Mouse (Mus musculus) thymus, adult 2 months (tissue): ENCODE measurements around the gene Smarcc2. TPM values are rescaled to one million over a fixed set of nuclear protein-coding genes. Genes with fewer than 3 reads are reported as not detected.

ENCODE experiments used
- DNase-seq: peaks from one replicate; pipeline ENCODE4 v3.0.0; 2021
- H3K27ac ChIP-seq: fragments of 200-500 bp; 2 replicates; pipeline ENCODE4 v1.5.1; 2012; ENCODE audit warnings: low read length, control low read depth; ENCODE audit not compliant: control insufficient read depth, insufficient read depth
- H3K27me3 ChIP-seq: fragments of 200-500 bp; 2 replicates; pipeline ENCODE4 v1.6.1; 2012; ENCODE audit warnings: mild to moderate bottlenecking, low read length, moderate library complexity, mixed read lengths; ENCODE audit not compliant: control insufficient read depth, insufficient read depth
- H3K36me3 ChIP-seq: fragments of 200-500 bp; 2 replicates; pipeline ENCODE4 v1.6.1; 2012; ENCODE audit warnings: mild to moderate bottlenecking, low read length, moderate library complexity; ENCODE audit not compliant: control insufficient read depth, insufficient read depth
- H3K4me1 ChIP-seq: fragments of 200-500 bp; replicated peaks from 2 replicates; pipeline ENCODE4 v1.6.1; 2012; ENCODE audit warnings: low read length; ENCODE audit not compliant: control insufficient read depth, insufficient read depth
- H3K4me3 ChIP-seq: fragments of 200-500 bp; 2 replicates; pipeline ENCODE4 v1.5.1; 2012; ENCODE audit warnings: mild to moderate bottlenecking, low read length, control low read depth, moderate library complexity; ENCODE audit not compliant: control insufficient read depth, insufficient read depth
- CTCF ChIP-seq: fragments of 200-500 bp; IDR thresholded peaks from 2 replicates; pipeline ENCODE4 v1.5.1; 2012; ENCODE audit warnings: mild to moderate bottlenecking, control low read depth, low read length, moderate library complexity, borderline replicate concordance; ENCODE audit not compliant: control insufficient read depth, poor library complexity, insufficient read depth; ENCODE audit errors: extremely low read depth
- POLR2A ChIP-seq: fragments of 200-500 bp; IDR thresholded peaks from 2 replicates; pipeline ENCODE4 v1.6.1; 2012; ENCODE audit warnings: mild to moderate bottlenecking, low read length, control low read depth, moderate library complexity; ENCODE audit not compliant: control insufficient read depth, poor library complexity, insufficient read depth; ENCODE audit errors: extremely low read depth
- WGBS: fragments of 180-500 bp; shearing (Covaris S2); methylation state at CpG from one replicate; pipeline ENCODE4 v1.1.7; 2018; 5-methylcytosine and 5-hydroxymethylcytosine counted together
- polyA plus RNA-seq: library from polyadenylated mRNA; depleted of rRNA; stranded (reverse); fragments of >200 nt; gene quantifications from 2 replicates; pipeline ENCODE4 v1.2.3, GENCODE M21; 2012

Gene Smarcc2
- polyA plus RNA-seq, 1 experiment = 176 TPM

DNA sequence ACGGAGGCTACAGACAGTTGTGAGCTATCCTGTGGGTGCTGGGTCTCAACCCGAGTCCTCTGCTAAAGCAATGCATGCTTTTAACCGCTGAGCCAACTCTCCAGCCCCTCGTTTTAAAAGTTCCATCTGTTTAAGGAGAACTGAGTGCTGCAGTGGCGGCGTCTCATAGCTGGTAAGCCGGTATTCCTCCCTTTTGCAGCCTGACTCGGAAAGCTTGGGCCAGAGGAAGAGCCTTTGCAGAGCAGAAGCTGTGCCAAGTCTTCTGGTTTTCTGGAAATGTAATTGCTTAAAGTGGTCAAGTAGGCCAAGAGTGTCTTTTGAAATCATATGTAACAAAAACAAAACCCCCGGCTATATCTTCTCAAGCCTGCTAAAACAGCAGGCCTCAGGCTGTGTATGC is 49.2 kb downstream of the Smarcc2 start:
- Histone ChIP-seq H3K4me3 (no peak overlapping the region), H3K4me1 (peaks cover 12% of the 10 kb centered on the region), H3K27ac (no peak overlapping the region), H3K27me3 (no peaks in the 10 kb centered on the region), H3K36me3 (peaks cover 19% of the 10 kb centered on the region)
- no peak for DNase-seq
- TF ChIP-seq CTCF = no peak
- no peak for TF ChIP-seq POLR2A
- 92% methylated on average over 9 of the region's 9 CpGs for WGBS

DNA sequence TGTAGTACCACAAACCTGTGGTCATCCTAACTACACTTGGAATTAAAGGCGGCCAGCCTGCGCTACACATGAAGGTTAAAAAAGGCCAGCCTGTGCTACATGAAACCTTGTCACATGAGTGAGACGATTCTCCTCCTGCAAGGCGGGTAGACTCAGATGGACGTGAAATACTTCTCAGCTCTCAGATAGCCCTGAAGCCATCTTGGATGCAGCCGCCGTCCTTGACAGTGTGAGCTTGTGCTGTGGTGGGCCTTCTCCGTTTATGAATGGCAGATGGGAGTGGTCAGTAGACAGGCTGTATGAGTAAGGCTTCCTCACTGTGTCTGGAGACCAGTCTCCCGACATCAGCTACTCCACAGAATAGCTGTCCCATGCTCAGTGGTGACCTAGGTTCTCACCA is 50.2 kb downstream of the Smarcc2 start:
- no peak overlapping the region for H3K4me3 ChIP-seq
- TF ChIP-seq CTCF (no peak), POLR2A (no peak)
- H3K27ac ChIP-seq = no peak overlapping the region
- 95% methylated on average over 9 of the region's 9 CpGs for WGBS
- H3K27me3 ChIP-seq = no peaks in the 10 kb centered on the region
- H3K36me3 ChIP-seq = peaks cover 19% of the 10 kb centered on the region
- H3K4me1 ChIP-seq = peaks cover 6% of the 10 kb centered on the region
- no peak for DNase-seq

DNA sequence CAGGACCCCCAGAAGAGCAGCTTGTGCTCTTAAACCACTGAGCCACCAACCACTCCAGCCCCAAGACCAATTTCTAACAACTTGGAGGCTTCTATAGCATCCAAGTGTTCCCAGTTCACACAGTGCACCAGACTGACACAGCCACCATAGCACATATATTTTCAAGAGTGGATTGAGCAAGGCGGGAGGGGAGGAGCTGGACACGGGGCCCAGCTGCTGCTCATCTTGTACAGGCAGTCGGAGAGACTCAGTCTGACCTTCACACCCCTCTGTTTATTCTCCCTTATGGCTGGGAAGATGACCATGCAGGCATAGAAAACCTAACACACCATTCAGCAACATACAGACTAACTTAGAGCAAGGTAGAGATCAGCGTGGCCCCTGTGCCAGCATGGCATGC is 50.8 kb downstream of the Smarcc2 start:
- no peaks in the 10 kb centered on the region for H3K27me3 ChIP-seq
- no peak for TF ChIP-seq CTCF
- TF ChIP-seq POLR2A = no peak
- peaks cover 22% of the 10 kb centered on the region for H3K36me3 ChIP-seq
- H3K4me3 ChIP-seq = no peak overlapping the region
- H3K4me1 ChIP-seq = no peaks in the 10 kb centered on the region
- no peak overlapping the region for H3K27ac ChIP-seq
- 95% methylated on average over 4 of the region's 4 CpGs for WGBS
- no peak for DNase-seq

DNA sequence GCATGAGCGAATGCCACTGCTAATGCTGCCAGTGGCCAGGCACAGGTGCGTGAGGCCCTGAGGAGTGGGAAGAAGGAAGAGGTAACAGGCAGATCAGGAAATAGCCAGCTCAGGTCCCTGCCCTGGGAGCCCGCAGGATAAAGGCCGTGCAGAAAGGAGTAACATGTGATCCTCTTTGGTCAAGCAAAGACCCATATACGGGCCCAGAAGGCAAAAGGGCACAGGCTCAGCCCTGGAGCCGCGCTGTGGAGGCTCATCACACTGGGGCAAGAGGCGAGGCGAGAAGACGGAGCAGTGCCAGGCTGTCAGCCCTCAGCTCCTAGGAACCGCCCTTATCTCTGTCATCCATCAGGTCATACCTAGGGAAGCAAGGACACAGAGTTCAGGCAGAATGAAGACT is 51.3 kb downstream of the Smarcc2 start:
- Histone ChIP-seq H3K4me1 (no peaks in the 10 kb centered on the region), H3K27me3 (no peaks in the 10 kb centered on the region), H3K36me3 (peaks cover 27% of the 10 kb centered on the region), H3K27ac (no peak overlapping the region), H3K4me3 (no peak overlapping the region)
- DNase-seq = no peak
- TF ChIP-seq POLR2A (no peak), CTCF (no peak)
- WGBS = 96% methylated on average over 11 of the region's 11 CpGs

DNA sequence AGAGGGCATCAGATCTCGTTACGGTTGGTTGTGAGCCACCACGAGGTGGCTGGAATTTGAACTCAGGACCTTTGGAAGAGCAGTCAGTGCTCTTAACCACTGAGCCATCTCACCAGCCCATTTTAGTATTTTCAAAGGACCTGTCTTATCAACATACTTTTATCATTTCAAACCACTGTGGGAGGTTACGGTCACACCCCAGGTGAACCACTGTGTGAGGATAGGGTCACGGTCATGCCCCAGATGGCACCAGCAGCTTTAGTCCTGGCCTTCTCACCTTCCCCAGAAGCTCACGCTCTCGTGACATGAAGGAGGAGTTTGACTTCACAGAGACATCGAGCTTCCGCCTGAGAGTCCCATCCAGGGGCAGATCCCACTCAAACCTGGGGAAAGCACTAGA is 52.1 kb downstream of the Smarcc2 start:
- TF ChIP-seq CTCF (no peak), POLR2A (no peak)
- 96% methylated on average over 9 of the region's 9 CpGs for WGBS
- no peak for DNase-seq
- Histone ChIP-seq H3K27ac (no peak overlapping the region), H3K4me3 (no peak overlapping the region), H3K36me3 (peaks cover 36% of the 10 kb centered on the region), H3K27me3 (no peaks in the 10 kb centered on the region), H3K4me1 (no peaks in the 10 kb centered on the region)

DNA sequence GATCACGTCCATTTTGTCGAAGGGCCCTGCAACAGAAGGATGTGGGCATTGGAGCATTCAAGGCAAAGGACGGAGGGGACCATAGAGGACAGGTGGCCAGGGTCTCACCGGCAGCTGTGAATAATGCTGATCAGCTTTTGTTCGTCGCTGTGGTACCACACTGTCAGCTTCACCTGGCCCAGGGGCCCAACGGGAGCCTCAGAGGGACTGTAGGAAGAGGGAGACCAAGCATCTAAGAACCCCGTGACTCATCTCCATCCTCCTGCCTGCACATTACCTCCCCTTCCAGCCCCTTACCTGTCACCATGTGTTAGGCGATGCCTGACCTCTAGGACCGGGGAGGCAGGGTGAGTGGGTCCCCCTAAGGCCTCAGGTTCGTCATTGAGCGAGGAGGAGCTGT is 52.7 kb downstream of the Smarcc2 start:
- no peak overlapping the region for H3K4me3 ChIP-seq
- H3K27me3 ChIP-seq = no peaks in the 10 kb centered on the region
- no peaks in the 10 kb centered on the region for H3K4me1 ChIP-seq
- TF ChIP-seq POLR2A (no peak), CTCF (no peak)
- no peak for DNase-seq
- WGBS = 96% methylated on average over 12 of the region's 12 CpGs
- H3K36me3 ChIP-seq = peaks cover 42% of the 10 kb centered on the region
- H3K27ac ChIP-seq = no peak overlapping the region

DNA sequence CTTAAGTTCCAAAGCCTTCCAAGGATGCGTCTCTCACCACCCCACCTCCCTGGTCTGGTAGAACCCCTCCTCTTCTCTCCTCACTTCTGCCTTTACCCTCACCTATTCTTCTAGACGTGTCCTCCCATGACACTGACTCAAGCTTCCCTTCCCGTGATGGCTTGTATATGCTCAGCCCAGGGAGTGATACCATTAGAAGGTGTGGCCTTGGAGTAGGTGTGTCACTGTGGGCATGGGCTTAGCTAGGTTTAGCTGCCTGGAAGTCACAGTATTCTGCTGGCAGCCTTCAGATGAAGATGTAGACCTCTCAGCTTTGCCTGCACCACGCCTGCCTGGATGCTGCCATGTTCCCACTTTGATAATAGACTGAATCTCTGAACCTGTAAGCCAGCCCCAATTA is 56.0 kb downstream of the Smarcc2 start:
- 92% methylated on average over 4 of the region's 4 CpGs for WGBS
- Histone ChIP-seq H3K36me3 (peaks cover 50% of the 10 kb centered on the region), H3K27ac (no peak overlapping the region), H3K27me3 (no peaks in the 10 kb centered on the region), H3K4me1 (no peaks in the 10 kb centered on the region), H3K4me3 (no peak overlapping the region)
- DNase-seq = no peak
- TF ChIP-seq CTCF (no peak), POLR2A (no peak)
